Mouse (Mus musculus): ENCODE data around the gene Psmb3. TPM values are rescaled to one million over a fixed set of nuclear protein-coding genes. Genes with fewer than 3 reads are reported as not detected.

The Psmb3 gene
- total and polyA plus RNA-seq, 3 experiments: 648 to 914 TPM; not detected in 1

GRCm38 (mm10) chr11:97689861-97690260 is 13.3 kb upstream of the Psmb3 start (continued):
- TF ChIP-seq USF1 (IDR thresholded peaks at IDR 0.05; ENCODE audit: low read depth, low read length): no peak

- Histone ChIP-seq H3K79me2 (ENCODE audit: control insufficient read depth, insufficient read depth, low read length, poor library complexity) (peaks cover 4% of the 10 kb centered on the region; the same call in 1 of the 2 replicates), H3K27me3 (ENCODE audit: control insufficient read depth in 1 of 2, insufficient read depth in 2 of 2, low read length in 2 of 2) (no peaks in the 10 kb centered on the region), H3K27ac (ENCODE audit: control insufficient read depth, low read depth, low read length) (no peak overlapping the region), H3K9me3 (replicated peaks; ENCODE audit: insufficient read depth, low read length) (no peaks in the 10 kb centered on the region), H3K9ac (ENCODE audit: control insufficient read depth, low read depth, low read length, poor library complexity, severe bottlenecking) (no peak overlapping the region), H3K4me1 (ENCODE audit: control insufficient read depth in 1 of 2, insufficient read depth in 2 of 2, low read length in 2 of 2) (peaks cover 0 to 10% of the 10 kb centered on the region in 2 experiments; a peak in 2 of 4 replicates), H3K36me3 (ENCODE audit: control insufficient read depth in 1 of 2, insufficient read depth in 2 of 2, low read length in 2 of 2) (peaks cover 0 to 1% of the 10 kb centered on the region in 2 experiments; a peak in 2 of 4 replicates), H3K4me3 (ENCODE audit: control insufficient read depth in 1 of 2, insufficient read depth in 1 of 2, low read depth in 2 of 2, low read length in 2 of 2) (no peak overlapping the region)
- TF ChIP-seq USF1 (IDR thresholded peaks at IDR 0.05; ENCODE audit: low read depth, low read length) (no peak), TAL1 (IDR thresholded peaks at IDR 0.05; ENCODE audit: low read length) (no peak), MAFK (IDR thresholded peaks at IDR 0.05; ENCODE audit: borderline replicate concordance, low read depth, low read length) (no peak), ETS1 (IDR thresholded peaks at IDR 0.05; ENCODE audit: low read depth, low read length) (no peak), POLR2A (IDR thresholded peaks at IDR 0.05; ENCODE audit: control insufficient read depth in 1 of 2, insufficient read depth in 1 of 2, low read depth in 1 of 2, low read length in 2 of 2, poor library complexity in 1 of 2) (no peak), CTCF (IDR thresholded peaks at IDR 0.05 in 2 of 3, conservative IDR thresholded peaks at IDR 0.05 in 1 of 3; ENCODE audit: control insufficient read depth in 1 of 3, insufficient read depth in 1 of 3, low read depth in 2 of 3, low read length in 3 of 3, poor library complexity in 1 of 3, severe bottlenecking in 1 of 3) (no peak), GATA1 (IDR thresholded peaks at IDR 0.05; ENCODE audit: low read depth, low read length) (no peak), UBTF (IDR thresholded peaks at IDR 0.05; ENCODE audit: borderline replicate concordance, insufficient read depth, low read depth, low read length) (no peak), ZMIZ1 (IDR thresholded peaks at IDR 0.05; ENCODE audit: low read depth, low read length) (no peak), KAT2A (conservative IDR thresholded peaks at IDR 0.05; ENCODE audit: low read depth, low read length) (no peak), ZC3H11A (IDR thresholded peaks at IDR 0.05; ENCODE audit: low read depth, low read length) (no peak), CHD1 (IDR thresholded peaks at IDR 0.05; ENCODE audit: low read depth, low read length) (no peak), MAX (IDR thresholded peaks at IDR 0.05; ENCODE audit: low read length) (no peak), ZKSCAN1 (IDR thresholded peaks at IDR 0.05; ENCODE audit: low read depth, low read length) (no peak), MXI1 (IDR thresholded peaks at IDR 0.05; ENCODE audit: low read depth, low read length) (no peak), ZNF384 (IDR thresholded peaks at IDR 0.05; ENCODE audit: low read depth, low read length) (no peak), RCOR1 (IDR thresholded peaks at IDR 0.05; ENCODE audit: low read depth, low read length) (no peak), HCFC1 (IDR thresholded peaks at IDR 0.05; ENCODE audit: low read depth, low read length) (no peak), SIN3A (IDR thresholded peaks at IDR 0.05; ENCODE audit: low read length) (no peak)
- DNase-seq (ENCODE audit: low read depth, low spot score): no peak
Measured at GRCm38 (mm10) chr11:97694435-97694834, 8.8 kb upstream of the Psmb3 start.

Data from MEL (cell line).